Mouse (Mus musculus) thymus, postnatal 4 days (tissue): ENCODE data around the gene Stx8.
A peak's percentile ranks its signal among the peaks of the same experiment; 100 is the strongest.

ENCODE experiments used
- DNase-seq: peaks from one replicate; pipeline ENCODE4 v3.0.0; 2021

Stx8 gene

GRCm38 (mm10) chr11:68037093-68037492, 71.1 kb downstream of the Stx8 start:
- DNase-seq: no peak

- DNase-seq: no peak
These were observed 72.1 kb downstream of the Stx8 start for GRCm38 (mm10) chr11:68038101-68038500.

- DNase-seq: no peak
These were observed 78.2 kb downstream of the Stx8 start for GRCm38 (mm10) chr11:68044181-68044580.

DNA sequence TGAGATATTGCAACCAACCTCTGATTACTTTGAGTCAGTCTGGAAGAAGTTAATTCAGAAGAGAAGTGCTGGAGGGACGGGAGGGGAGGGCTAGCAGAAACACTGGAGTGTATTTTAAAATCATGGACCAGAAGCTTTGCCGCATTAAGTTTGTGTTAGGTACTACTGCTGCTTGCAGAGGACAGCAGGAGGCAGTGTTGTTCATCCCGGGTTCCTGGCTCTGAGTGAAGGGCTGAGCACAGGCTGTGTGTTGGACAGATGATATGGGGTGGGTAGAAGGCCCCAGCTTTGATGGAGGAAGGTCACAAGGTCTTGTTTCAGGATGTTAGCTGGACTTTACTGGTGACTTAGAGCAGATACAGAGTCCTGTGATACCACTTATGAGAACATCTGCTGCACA, 80.9 kb downstream of the Stx8 start:
- DNase-seq: peak; percentile 68

DNA sequence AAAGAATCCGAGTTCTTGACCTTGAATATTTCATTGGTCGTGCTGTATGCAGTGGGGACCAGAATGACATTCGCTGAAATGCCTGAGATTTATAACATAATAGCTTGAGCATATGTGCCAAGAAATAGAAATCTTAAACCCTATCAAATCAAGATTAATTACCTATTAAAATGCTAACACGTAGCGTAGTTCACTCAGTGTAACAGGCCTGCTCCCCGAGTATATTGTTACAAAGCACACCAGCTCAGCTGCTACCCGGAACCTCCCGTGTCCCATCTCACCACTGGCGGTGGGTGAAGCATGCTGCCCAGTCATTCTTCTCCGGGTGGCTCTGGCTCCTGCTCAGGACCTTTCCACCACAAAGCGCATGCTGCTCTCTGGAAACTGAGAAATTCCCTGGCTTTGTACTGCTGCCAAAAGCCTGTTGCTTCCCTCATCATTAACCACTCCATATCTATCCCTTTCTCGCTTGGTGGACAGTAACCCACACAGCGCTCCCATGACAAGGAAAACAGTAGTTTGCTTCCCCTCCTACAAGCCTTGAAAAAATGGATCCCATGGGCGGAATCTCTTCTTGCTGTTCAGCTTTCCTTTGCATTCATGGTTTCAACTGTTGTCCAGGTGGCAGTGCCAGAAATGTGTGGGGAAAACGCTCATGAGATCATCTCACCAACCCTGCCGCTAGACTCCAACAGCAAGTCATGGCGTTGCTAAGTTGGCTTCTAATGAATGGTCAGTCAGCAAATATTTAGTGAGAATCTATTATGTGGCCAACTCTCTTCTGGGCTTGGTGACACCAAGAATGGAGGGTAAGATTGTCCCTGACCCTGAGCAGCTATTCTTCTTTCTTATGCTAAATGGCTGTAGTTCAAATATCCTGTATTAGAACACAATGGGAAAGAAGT, 83.5 kb downstream of the Stx8 start:
- DNase-seq: no peak

DNA sequence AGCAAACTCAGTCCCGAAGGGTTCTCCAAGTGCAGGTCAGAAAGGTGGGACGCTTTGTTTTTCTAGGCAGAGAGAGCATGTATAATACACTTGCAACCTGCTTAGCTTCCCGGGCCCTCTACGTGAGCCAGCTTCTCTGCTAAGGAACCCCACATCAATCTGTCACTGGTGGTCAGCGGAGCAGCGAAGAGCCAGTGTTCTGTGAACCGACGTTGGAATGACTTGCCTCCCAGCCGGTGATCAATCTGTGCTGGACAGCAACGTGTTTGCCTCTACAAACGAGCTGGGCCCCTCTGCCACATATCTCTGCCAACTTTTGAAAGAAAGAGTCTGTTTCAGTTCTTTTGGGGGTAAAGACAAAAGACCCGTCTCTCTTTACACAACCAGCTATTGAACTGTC, 84.7 kb downstream of the Stx8 start:
- DNase-seq: no peak

DNA sequence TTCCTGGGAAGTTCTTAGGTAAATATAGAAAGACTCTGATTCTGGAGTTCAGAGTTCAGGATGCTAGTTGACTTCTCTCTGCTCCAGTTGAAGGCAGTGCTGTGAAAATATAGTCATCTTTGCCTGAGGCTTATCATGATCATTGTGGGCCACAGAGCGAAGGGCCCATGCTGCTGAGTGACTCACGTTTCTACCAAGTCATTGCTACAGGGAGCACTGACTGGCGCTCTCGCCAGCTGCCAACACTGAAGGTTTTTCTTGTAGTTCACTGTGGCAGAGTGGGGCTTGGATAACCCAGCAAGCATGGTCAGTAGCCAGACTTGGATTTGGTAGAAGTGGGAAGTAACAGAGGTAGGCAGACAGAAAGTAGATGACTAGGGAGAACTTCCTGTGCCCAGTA, 85.3 kb downstream of the Stx8 start:
- DNase-seq: no peak

DNA sequence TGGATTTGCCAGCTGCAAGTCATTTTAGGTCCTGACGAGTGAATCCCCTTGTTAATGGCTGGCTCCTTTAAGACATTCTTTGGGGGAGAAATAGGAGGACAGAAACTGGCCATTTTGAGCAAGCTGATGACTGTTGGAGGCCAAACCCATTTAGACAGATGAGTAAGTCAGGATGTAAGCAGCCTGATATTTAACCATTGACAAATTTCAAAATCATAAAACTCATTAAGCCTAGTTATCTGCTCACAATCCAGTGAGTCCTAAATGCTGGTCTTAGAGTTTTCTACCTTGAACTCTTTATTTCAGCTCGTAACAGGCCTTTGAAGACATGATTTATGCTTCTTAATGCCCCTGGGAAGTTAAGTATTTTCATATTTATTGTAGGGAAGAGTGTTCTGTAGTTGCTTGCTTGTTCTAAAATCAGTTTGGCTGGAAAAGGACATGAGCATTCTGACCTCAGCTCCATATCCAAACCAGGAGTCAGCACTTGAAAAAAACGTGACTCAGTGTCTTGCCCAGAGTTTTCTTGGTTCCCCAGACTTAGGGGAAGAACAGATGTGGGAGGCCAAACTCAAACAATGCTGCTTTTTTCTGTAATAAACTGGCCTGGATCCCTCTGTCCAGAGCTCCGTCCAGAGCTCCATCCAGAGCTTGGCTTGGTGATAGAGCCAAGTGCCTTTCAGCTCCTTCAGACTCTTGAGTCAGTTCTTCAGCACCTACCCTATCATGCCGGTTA, 92.6 kb downstream of the Stx8 start:
- no peak for DNase-seq

DNA sequence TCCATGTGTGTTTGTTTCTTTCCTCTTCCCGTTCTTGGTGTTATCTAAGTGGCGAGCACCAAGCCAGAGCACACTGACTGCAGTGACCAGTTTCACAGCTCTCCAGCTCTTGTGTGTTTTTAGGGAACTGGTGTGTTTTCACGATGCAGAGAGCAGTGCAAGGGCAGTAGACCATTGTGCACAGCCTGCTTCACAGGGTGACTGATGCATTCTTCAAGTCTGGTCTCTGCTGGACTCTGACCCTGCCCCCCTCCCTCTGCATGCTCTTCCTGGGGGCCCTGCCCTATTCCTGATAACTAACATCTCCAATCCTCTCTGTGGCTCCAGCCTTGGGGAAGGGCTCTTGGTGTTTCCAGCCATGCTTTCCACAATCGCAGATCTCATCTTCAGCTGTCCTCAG, 94.7 kb downstream of the Stx8 start:
- no peak for DNase-seq

DNA sequence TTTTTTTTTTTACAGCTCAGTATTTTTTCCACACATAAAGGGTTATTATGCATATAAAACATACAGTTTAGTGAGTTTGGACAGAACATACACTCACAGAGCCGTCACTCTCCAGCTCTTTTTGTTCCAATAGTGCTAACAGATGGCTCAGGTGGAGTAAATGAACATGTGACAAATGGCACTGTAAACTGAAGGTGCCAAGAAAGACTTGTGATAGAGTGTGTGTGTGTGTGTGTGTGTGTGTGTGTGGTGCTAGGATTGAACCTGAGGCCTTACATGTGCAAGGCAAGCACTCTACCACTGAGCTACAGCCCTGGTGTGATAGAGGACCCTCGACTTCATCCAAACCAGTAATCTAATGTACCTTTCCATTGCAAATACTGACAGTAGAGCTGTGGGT, 96.1 kb downstream of the Stx8 start:
- DNase-seq: no peak

- no peak for DNase-seq
These were observed 101.8 kb downstream of the Stx8 start for GRCm38 (mm10) chr11:68067806-68068205.

DNA sequence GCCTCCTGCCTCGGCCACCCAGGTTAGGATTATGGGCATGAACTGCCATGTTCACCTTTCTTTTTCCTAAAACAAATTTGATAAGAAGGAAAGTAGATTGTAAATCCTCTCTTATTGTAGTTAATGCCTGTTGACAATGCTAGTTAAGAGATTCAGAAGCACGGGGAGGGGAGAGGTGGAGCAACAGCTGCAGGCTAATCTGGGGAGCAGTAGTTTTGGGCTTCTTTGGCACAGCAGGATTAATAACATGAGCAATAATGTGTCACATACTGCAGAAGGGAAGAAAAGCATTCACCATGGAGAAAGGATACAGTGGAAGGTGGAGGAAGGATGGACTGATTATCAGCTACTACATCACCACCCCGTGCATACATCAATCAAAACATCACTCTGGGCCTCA, 104.1 kb downstream of the Stx8 start:
- no peak for DNase-seq

GRCm38 (mm10) chr11:68071836-68072235, 105.8 kb downstream of the Stx8 start:
- DNase-seq: no peak

DNA sequence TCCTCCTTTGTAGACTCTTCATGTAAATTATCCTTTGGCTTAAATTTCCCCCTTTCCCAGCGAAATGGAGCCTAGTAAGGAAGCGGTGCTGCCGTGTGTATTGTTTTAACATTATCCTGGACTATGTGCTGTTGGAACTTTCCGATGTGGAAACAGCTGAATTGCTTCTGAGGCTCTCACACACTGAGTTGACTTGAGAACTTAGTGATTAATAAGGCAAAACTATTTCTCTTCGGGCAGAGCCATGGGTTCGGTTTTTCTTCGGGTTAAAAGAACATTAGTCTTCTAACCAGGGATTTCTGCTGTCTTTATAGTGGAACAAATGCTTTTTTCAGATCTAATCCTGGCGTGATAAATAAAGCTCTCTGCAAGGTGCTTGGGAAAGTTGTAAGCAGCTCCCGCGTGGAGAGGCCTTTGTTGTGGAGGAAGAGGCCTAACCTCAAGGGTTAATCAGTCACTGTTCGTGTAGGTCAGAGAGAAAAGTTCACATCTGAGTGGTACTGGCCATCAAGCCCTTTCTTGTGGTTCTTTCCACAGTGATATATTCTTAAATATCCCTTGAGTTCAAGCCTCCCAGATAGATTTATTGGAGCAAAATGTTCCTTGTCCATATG, 106.7 kb downstream of the Stx8 start:
- DNase-seq: no peak

- no peak for DNase-seq
These were observed 108.7 kb downstream of the Stx8 start for GRCm38 (mm10) chr11:68074686-68075085.

- DNase-seq: no peak
These were observed 109.3 kb downstream of the Stx8 start for GRCm38 (mm10) chr11:68075331-68075730.

GRCm38 (mm10) chr11:68079756-68080155, 113.8 kb downstream of the Stx8 start:
- no peak for DNase-seq

DNA sequence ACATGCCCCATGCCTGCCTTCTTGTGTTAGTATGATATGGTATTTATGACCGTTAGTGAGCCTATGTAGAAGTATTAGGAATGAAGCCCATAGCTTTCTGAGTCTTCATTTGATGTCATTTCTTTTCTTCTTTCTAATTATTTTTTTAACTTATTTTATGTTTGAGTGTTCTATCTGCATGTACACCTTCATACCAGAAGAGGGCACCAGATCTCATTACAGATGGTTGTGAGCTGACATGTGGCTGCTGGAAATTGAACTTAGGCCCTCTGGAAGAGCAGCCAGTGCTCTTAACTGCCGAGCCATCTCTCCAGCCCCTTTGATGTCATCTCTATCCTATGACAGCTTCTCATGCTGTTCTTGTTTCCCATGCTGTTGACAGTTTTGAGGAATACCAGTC, 115.0 kb downstream of the Stx8 start:
- DNase-seq: no peak

- no peak for DNase-seq
These were observed 116.8 kb downstream of the Stx8 start for GRCm38 (mm10) chr11:68082756-68083155.

DNA sequence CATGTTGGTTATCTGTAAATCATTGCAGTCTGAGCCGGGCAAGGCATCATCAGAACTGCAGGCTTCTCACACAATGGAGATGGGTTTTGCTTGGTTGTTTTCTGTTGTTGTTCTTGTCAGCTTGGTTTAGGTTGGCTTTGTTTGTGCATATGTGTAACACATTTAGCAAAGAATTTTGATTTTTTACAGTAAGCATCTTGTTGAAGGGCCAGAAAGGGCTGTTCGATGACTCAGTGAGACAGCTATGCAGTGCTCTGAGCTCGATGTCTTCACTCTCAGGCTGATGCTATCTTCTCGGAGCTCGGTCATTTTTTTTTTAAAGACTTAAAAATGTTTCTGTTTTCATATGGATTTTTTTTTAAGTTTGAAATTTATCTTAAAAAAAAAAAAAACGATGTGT, 117.6 kb downstream of the Stx8 start:
- DNase-seq: no peak

DNA sequence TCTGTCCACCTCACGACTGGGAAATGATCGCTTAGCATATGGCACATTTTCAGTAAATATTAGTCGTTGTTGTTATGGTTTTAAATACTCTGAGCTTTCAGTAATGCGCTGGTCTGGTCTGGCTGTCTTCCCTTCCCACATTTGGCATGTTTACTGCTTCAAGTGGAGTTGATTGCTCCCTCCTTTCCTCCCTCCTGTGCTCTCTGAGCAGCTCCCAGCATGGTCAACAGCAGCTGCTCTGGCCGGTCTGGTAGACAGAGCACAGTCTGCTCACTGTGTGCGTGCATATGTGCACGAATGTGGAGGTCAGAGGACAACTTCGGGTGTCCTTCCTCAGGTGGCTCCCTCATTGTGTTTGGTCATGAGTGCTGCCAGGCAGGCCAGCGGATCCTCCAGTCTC, 120.2 kb downstream of the Stx8 start:
- DNase-seq: no peak

DNA sequence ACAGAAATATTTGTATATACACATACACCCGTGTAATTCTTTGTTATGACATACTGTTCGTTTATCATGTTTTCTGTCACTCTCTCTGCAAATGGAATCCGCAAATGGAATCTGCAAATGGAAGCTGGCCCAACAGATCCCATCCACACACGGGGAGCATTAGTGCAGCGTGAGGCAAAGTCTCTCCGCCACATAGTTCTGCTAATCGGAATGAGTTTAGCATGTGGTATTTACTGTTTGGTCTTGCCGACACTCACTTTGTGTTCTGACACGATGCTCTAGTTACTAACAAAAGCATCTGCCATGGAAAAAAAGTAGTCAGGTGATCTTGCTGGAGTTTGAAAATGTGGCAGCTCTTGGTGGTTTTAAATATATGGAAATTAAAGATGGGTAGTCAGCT, 123.4 kb downstream of the Stx8 start:
- no peak for DNase-seq

- peak; percentile 17 for DNase-seq
These were observed 124.0 kb downstream of the Stx8 start for GRCm38 (mm10) chr11:68089885-68090592.
